Mouse (Mus musculus) embryonic facial prominence, embryonic 10.5 days (tissue): Measurements from ENCODE around the gene Tfcp2. TPM values are rescaled to one million over a fixed set of nuclear protein-coding genes. Genes with fewer than 3 reads are reported as not detected.
"Not testable (repeated sequence)": the region's sequence is repeated elsewhere in the genome, so short reads cannot be mapped to it uniquely, and the experiment has no call there.

Experiments
- DNase-seq: peaks from one replicate; pipeline ENCODE4 v3.0.0-alpha.2; 2017; ENCODE audit warnings: low spot score
- H3K27ac ChIP-seq: fragments of 300-500 bp; sonication (generic); replicated peaks from 2 replicates; pipeline ENCODE4 v1.5.1; 2016; ENCODE audit warnings: mild to moderate bottlenecking
- H3K27me3 ChIP-seq: fragments of 300-500 bp; sonication (generic); replicated peaks from 2 replicates; pipeline ENCODE4 v1.6.1; 2016; ENCODE audit warnings: low read depth, mild to moderate bottlenecking; ENCODE audit not compliant: poor library complexity, severe bottlenecking
- H3K36me3 ChIP-seq: fragments of 300-500 bp; sonication (generic); replicated peaks from 2 replicates; pipeline ENCODE4 v1.6.1; 2016; ENCODE audit warnings: mild to moderate bottlenecking, moderate library complexity
- H3K4me1 ChIP-seq: fragments of 300-500 bp; sonication (generic); 2 replicates; pipeline ENCODE4 v1.6.1; 2016
- H3K4me3 ChIP-seq: fragments of 300-500 bp; sonication (generic); 2 replicates; pipeline ENCODE4 v1.5.1; 2016; ENCODE audit warnings: mild to moderate bottlenecking, moderate library complexity
- H3K9me3 ChIP-seq: fragments of 300-500 bp; sonication (generic); 2 replicates; pipeline ENCODE4 v1.6.1; 2016; ENCODE audit warnings: mild to moderate bottlenecking
- WGBS: fragments of 180-500 bp; shearing (Covaris S2); methylation state at CpG from one replicate; pipeline ENCODE4 v1.1.7; 2016; 5-methylcytosine and 5-hydroxymethylcytosine counted together
- polyA plus RNA-seq: library from polyadenylated mRNA; unstranded; fragments of >200 nt; fragmentation: Nextera tagmentation; extraction: Ambion mirVana; gene quantifications from 2 replicates; pipeline ENCODE4 v1.2.1, GENCODE M21; 2016

Gene Tfcp2
- polyA plus RNA-seq, 1 experiment from 2014 or later: 38.2 TPM

- not testable (repeated sequence) for H3K27me3 ChIP-seq, DNase-seq, H3K27ac ChIP-seq, H3K4me3 ChIP-seq, H3K4me1 ChIP-seq
- Histone ChIP-seq H3K36me3 (peaks cover 93% of the 10 kb centered on the region), H3K9me3 (peaks cover 16% of the 10 kb centered on the region)
- WGBS: 96% methylated on average over 14 of the region's 14 CpGs
These were observed 8.2 kb downstream of the Tfcp2 start for GRCm38 (mm10) chr15:100543651-100544030.

- 96% methylated on average over 28 of the region's 28 CpGs for WGBS
- not testable (repeated sequence) for H3K27me3 ChIP-seq, DNase-seq, H3K4me3 ChIP-seq, H3K27ac ChIP-seq, H3K4me1 ChIP-seq
- Histone ChIP-seq H3K9me3 (peaks cover 16% of the 10 kb centered on the region), H3K36me3 (peaks cover 89% of the 10 kb centered on the region)
These were observed 8.7 kb downstream of the Tfcp2 start for GRCm38 (mm10) chr15:100542876-100543650.

- H3K9me3 ChIP-seq: peaks cover 13% of the 10 kb centered on the region
- H3K4me1 ChIP-seq: no peaks in the 10 kb centered on the region
- no peak overlapping the region for H3K27ac ChIP-seq
- no peak overlapping the region for H3K4me3 ChIP-seq
- no peak for DNase-seq
- H3K27me3 ChIP-seq: no peaks in the 10 kb centered on the region
- WGBS: 93% methylated on average over 4 of the region's 4 CpGs
- H3K36me3 ChIP-seq: peaks cover 83% of the 10 kb centered on the region
These were observed 10.4 kb downstream of the Tfcp2 start for GRCm38 (mm10) chr15:100541426-100541825.

- Histone ChIP-seq H3K36me3 (peaks cover 82% of the 10 kb centered on the region), H3K9me3 (peaks cover 11% of the 10 kb centered on the region)
- not testable (repeated sequence) for H3K4me3 ChIP-seq, H3K27me3 ChIP-seq, H3K27ac ChIP-seq, H3K4me1 ChIP-seq, DNase-seq
- WGBS: 90% methylated on average over 1 of the region's 1 CpGs
These were observed 10.8 kb downstream of the Tfcp2 start for GRCm38 (mm10) chr15:100541001-100541400.

- peaks cover 82% of the 10 kb centered on the region for H3K36me3 ChIP-seq
- H3K4me3 ChIP-seq: no peak overlapping the region
- no peak overlapping the region for H3K27ac ChIP-seq
- no peaks in the 10 kb centered on the region for H3K4me1 ChIP-seq
- peaks cover 3% of the 10 kb centered on the region; the same call in 1 of the 2 replicates for H3K9me3 ChIP-seq
- WGBS: 93% methylated on average over 9 of the region's 9 CpGs
- H3K27me3 ChIP-seq: no peaks in the 10 kb centered on the region
- DNase-seq: no peak
These were observed 12.4 kb downstream of the Tfcp2 start for GRCm38 (mm10) chr15:100539411-100539810.

GRCm38 (mm10) chr15:100537913-100538312 is 13.9 kb downstream of the Tfcp2 start:
- no peak for DNase-seq
- 87% methylated on average over 6 of the region's 6 CpGs for WGBS
- H3K9me3 ChIP-seq: no peaks in the 10 kb centered on the region
- H3K27me3 ChIP-seq: no peaks in the 10 kb centered on the region
- H3K27ac ChIP-seq: no peak overlapping the region
- H3K4me1 ChIP-seq: no peaks in the 10 kb centered on the region
- H3K4me3 ChIP-seq: no peak overlapping the region
- H3K36me3 ChIP-seq: peaks cover 76% of the 10 kb centered on the region

- no peaks in the 10 kb centered on the region for H3K27me3 ChIP-seq
- 88% methylated on average over 5 of the region's 5 CpGs for WGBS
These were observed 23.9 kb downstream of the Tfcp2 start for GRCm38 (mm10) chr15:100527900-100528299.

GRCm38 (mm10) chr15:100525405-100525804 is 26.4 kb downstream of the Tfcp2 start:
- DNase-seq: no peak
- 94% methylated on average over 14 of the region's 14 CpGs for WGBS
- Histone ChIP-seq H3K9me3 (no peaks in the 10 kb centered on the region), H3K4me3 (no peak overlapping the region), H3K36me3 (peaks cover 69% of the 10 kb centered on the region), H3K27me3 (no peaks in the 10 kb centered on the region), H3K27ac (no peak overlapping the region), H3K4me1 (no peaks in the 10 kb centered on the region)

More at GRCm38 (mm10) chr15:100527900-100528299, 23.9 kb downstream of the Tfcp2 start:
- H3K9me3 ChIP-seq: no peaks in the 10 kb centered on the region
- no peak for DNase-seq
- H3K27ac ChIP-seq: no peak overlapping the region
- peaks cover 54% of the 10 kb centered on the region for H3K36me3 ChIP-seq
- H3K4me3 ChIP-seq: no peak overlapping the region
- H3K4me1 ChIP-seq: no peaks in the 10 kb centered on the region

- Histone ChIP-seq H3K4me3 (no peak overlapping the region), H3K9me3 (no peaks in the 10 kb centered on the region), H3K4me1 (no peaks in the 10 kb centered on the region), H3K36me3 (peaks cover 86% of the 10 kb centered on the region), H3K27me3 (no peaks in the 10 kb centered on the region), H3K27ac (no peak overlapping the region)
- WGBS: 93% methylated on average over 14 of the region's 14 CpGs
- DNase-seq: no peak
These were observed 31.5 kb downstream of the Tfcp2 start for GRCm38 (mm10) chr15:100520306-100520705.

GRCm38 (mm10) chr15:100515121-100515520 is 36.7 kb downstream of the Tfcp2 start:
- no peak for DNase-seq
- Histone ChIP-seq H3K27me3 (no peaks in the 10 kb centered on the region), H3K4me1 (no peaks in the 10 kb centered on the region), H3K36me3 (peaks cover 94% of the 10 kb centered on the region), H3K27ac (no peak overlapping the region), H3K4me3 (no peak overlapping the region), H3K9me3 (no peaks in the 10 kb centered on the region)
- WGBS: 88% methylated on average over 2 of the region's 2 CpGs

- Histone ChIP-seq H3K4me3 (no peak overlapping the region), H3K27me3 (no peaks in the 10 kb centered on the region), H3K27ac (no peak overlapping the region), H3K9me3 (no peaks in the 10 kb centered on the region), H3K4me1 (no peaks in the 10 kb centered on the region), H3K36me3 (peaks cover 94% of the 10 kb centered on the region)
- DNase-seq: no peak
- WGBS: 90% methylated on average over 4 of the region's 4 CpGs
These were observed 38.4 kb downstream of the Tfcp2 start for GRCm38 (mm10) chr15:100513387-100513786.

GRCm38 (mm10) chr15:100510072-100510471 is 41.7 kb downstream of the Tfcp2 start:
- no peaks in the 10 kb centered on the region for H3K9me3 ChIP-seq
- no peak overlapping the region for H3K27ac ChIP-seq
- H3K4me3 ChIP-seq: no peak overlapping the region
- H3K36me3 ChIP-seq: peaks cover 96% of the 10 kb centered on the region
- H3K27me3 ChIP-seq: no peaks in the 10 kb centered on the region
- no peaks in the 10 kb centered on the region for H3K4me1 ChIP-seq
- DNase-seq: no peak
- 93% methylated on average over 11 of the region's 11 CpGs for WGBS

GRCm38 (mm10) chr15:100508454-100509167 is 43.2 kb downstream of the Tfcp2 start:
- Histone ChIP-seq H3K27me3 (no peaks in the 10 kb centered on the region), H3K4me3 (no peak overlapping the region), H3K27ac (no peak overlapping the region), H3K9me3 (no peaks in the 10 kb centered on the region), H3K36me3 (peaks cover 95% of the 10 kb centered on the region), H3K4me1 (no peaks in the 10 kb centered on the region)
- no peak for DNase-seq
- WGBS: 89% methylated on average over 13 of the region's 13 CpGs
